Mouse (Mus musculus) cerebellum, adult (tissue): Measurements from ENCODE around the gene Gm20883.
"Not testable (repeated sequence)": the region's sequence is repeated elsewhere in the genome, so short reads cannot be mapped to it uniquely, and the experiment has no call there.

Source experiments
- ATAC-seq: cut with Nextera tagmentation; 2 replicates; pipeline ENCODE4 v1.9.2; 2017; ENCODE audit warnings: mild to moderate bottlenecking, moderate library complexity, mixed read lengths; ENCODE audit not compliant: insufficient number of reproducible peaks, low FRiP score, low TSS enrichment

Gene Gm20883

DNA sequence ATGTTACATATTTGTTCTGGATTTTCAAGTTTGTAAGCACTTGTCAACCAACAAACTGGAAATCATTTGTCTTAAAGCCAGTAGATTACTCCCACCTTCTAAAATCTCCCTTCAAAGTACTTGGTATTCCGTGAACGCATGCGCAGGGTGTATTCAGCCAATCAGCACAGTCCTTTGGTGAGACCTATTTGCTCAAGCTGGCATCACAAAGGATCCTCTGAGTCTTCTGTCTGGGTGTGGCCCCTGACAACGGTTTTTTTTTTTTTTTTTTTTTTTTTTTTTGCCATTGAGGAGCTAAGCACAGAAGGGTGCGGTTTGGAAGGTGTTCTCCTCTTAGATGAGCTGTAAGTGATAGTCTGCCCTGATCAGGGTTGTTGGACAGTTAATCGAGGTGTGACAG is at the start of gene Gm20883:
TSS of gene Gm20883 (plus strand) at position 301 of the 400 bp plus-strand sequence.
- ATAC-seq, result not testable (repeated sequence)
